Mouse (Mus musculus): ENCODE measurements around the gene Hus1.

Hus1 gene

GRCm38 (mm10) chr11:9010853-9011339, at the start of gene Hus1:
Gene Hus1 (minus strand): TSS chr11:9011191.
- DNase-seq (ENCODE audit: low read depth, low spot score), result peak; percentile 93

GRCm38 (mm10) chr11:9060484-9060883, 49.5 kb upstream of the Hus1 start:
- no peak for DNase-seq (ENCODE audit: low read depth, low spot score)

GRCm38 (mm10) chr11:9060029-9060428, 49.0 kb upstream of the Hus1 start:
- DNase-seq (ENCODE audit: low read depth, low spot score), result no peak

GRCm38 (mm10) chr11:9057711-9058110, 46.7 kb upstream of the Hus1 start:
- peak; percentile 31 for DNase-seq (ENCODE audit: low read depth, low spot score)

GRCm38 (mm10) chr11:9056937-9057336, 45.9 kb upstream of the Hus1 start:
- no peak for DNase-seq (ENCODE audit: low read depth, low spot score)

- no peak for DNase-seq (ENCODE audit: low read depth, low spot score)
These were observed 40.9 kb upstream of the Hus1 start for GRCm38 (mm10) chr11:9051895-9052294.

- DNase-seq (ENCODE audit: low read depth, low spot score), result no peak
These were observed 39.2 kb upstream of the Hus1 start for GRCm38 (mm10) chr11:9050241-9050640.

- DNase-seq (ENCODE audit: low read depth, low spot score), result peak; percentile 11
These were observed 37.7 kb upstream of the Hus1 start, which contains the start of gene Sun3 for GRCm38 (mm10) chr11:9048703-9049060. Gene Sun3 (minus strand): TSS chr11:9048991.

- peak; percentile 86 for DNase-seq (ENCODE audit: low read depth, low spot score)
These were observed 37.2 kb upstream of the Hus1 start, which contains the start of gene Gm11992 for GRCm38 (mm10) chr11:9048011-9048702. Gene Gm11992 (plus strand): TSS chr11:9048594.

- DNase-seq (ENCODE audit: low read depth, low spot score), result peak; percentile 49
These were observed 36.1 kb upstream of the Hus1 start for GRCm38 (mm10) chr11:9047044-9047443.

GRCm38 (mm10) chr11:9046546-9046945, 35.6 kb upstream of the Hus1 start:
- DNase-seq (ENCODE audit: low read depth, low spot score), result no peak

- no peak for DNase-seq (ENCODE audit: low read depth, low spot score)
These were observed 20.5 kb upstream of the Hus1 start for GRCm38 (mm10) chr11:9031530-9031929.

- DNase-seq (ENCODE audit: low read depth, low spot score), result no peak
These were observed 14.2 kb upstream of the Hus1 start for GRCm38 (mm10) chr11:9025211-9025610.

- no peak for DNase-seq (ENCODE audit: low read depth, low spot score)
These were observed 13.8 kb upstream of the Hus1 start for GRCm38 (mm10) chr11:9024782-9025181.

- DNase-seq (ENCODE audit: low read depth, low spot score), result no peak
These were observed 9.2 kb upstream of the Hus1 start for GRCm38 (mm10) chr11:9020207-9020606.

- DNase-seq (ENCODE audit: low read depth, low spot score), result no peak
These were observed 7.7 kb upstream of the Hus1 start for GRCm38 (mm10) chr11:9018491-9019267.

GRCm38 (mm10) chr11:9014740-9015139, 3.7 kb upstream of the Hus1 start:
- DNase-seq (ENCODE audit: low read depth, low spot score), result no peak

GRCm38 (mm10) chr11:9011348-9011747, 357 bp upstream of the Hus1 start:
- DNase-seq (ENCODE audit: low read depth, low spot score), result peak; percentile 11

GRCm38 (mm10) chr11:9010416-9010815, 575 bp downstream of the Hus1 start:
- peak; percentile 62 for DNase-seq (ENCODE audit: low read depth, low spot score)

GRCm38 (mm10) chr11:9008761-9009160, 2.2 kb downstream of the Hus1 start:
- DNase-seq (ENCODE audit: low read depth, low spot score), result no peak

GRCm38 (mm10) chr11:8988084-8988483, 22.9 kb downstream of the Hus1 start:
- DNase-seq (ENCODE audit: low read depth, low spot score), result peak; percentile 16

- no peak for DNase-seq (ENCODE audit: low read depth, low spot score)
These were observed 24.9 kb downstream of the Hus1 start for GRCm38 (mm10) chr11:8986058-8986457.
